Mouse (Mus musculus): ENCODE results near the gene Aknad1.

Aknad1 gene

GRCm38 (mm10) chr3:108751691-108752090 lies 12.2 kb downstream of the Aknad1 start:
- no peak for DNase-seq (ENCODE audit: low read depth)

- DNase-seq (ENCODE audit: low read depth): no peak
These were observed 15.1 kb downstream of the Aknad1 start for GRCm38 (mm10) chr3:108754541-108754940.

GRCm38 (mm10) chr3:108755542-108755941 lies 16.1 kb downstream of the Aknad1 start:
- no peak for DNase-seq (ENCODE audit: low read depth)

- no peak for DNase-seq (ENCODE audit: low read depth)
These were observed 16.7 kb downstream of the Aknad1 start for GRCm38 (mm10) chr3:108756131-108756530.

- DNase-seq (ENCODE audit: low read depth): no peak
These were observed 18.1 kb downstream of the Aknad1 start for GRCm38 (mm10) chr3:108757570-108757969.

- DNase-seq (ENCODE audit: low read depth): no peak
These were observed 20.3 kb downstream of the Aknad1 start for GRCm38 (mm10) chr3:108759566-108760420.

- DNase-seq (ENCODE audit: low read depth): no peak
These were observed 23.2 kb downstream of the Aknad1 start for GRCm38 (mm10) chr3:108762597-108763111.

- no peak for DNase-seq (ENCODE audit: low read depth)
These were observed 24.2 kb downstream of the Aknad1 start for GRCm38 (mm10) chr3:108763691-108764090.

- DNase-seq (ENCODE audit: low read depth): no peak
These were observed 25.5 kb downstream of the Aknad1 start for GRCm38 (mm10) chr3:108764976-108765375.

GRCm38 (mm10) chr3:108765476-108765875 lies 26.0 kb downstream of the Aknad1 start:
- no peak for DNase-seq (ENCODE audit: low read depth)

GRCm38 (mm10) chr3:108766943-108767342 lies 27.5 kb downstream of the Aknad1 start:
- no peak for DNase-seq (ENCODE audit: low read depth)

GRCm38 (mm10) chr3:108767416-108767815 lies 28.0 kb downstream of the Aknad1 start:
- DNase-seq (ENCODE audit: low read depth): peak; percentile 34

- no peak for DNase-seq (ENCODE audit: low read depth)
These were observed 30.1 kb downstream of the Aknad1 start for GRCm38 (mm10) chr3:108769547-108769946.

- DNase-seq (ENCODE audit: low read depth): peak; percentile 59
These were observed 31.4 kb downstream of the Aknad1 start for GRCm38 (mm10) chr3:108770725-108771368.

GRCm38 (mm10) chr3:108772211-108772610 lies 32.8 kb downstream of the Aknad1 start:
- DNase-seq (ENCODE audit: low read depth): no peak

- no peak for DNase-seq (ENCODE audit: low read depth)
These were observed 33.4 kb downstream of the Aknad1 start for GRCm38 (mm10) chr3:108772811-108773210.

GRCm38 (mm10) chr3:108778761-108779540 lies 39.5 kb downstream of the Aknad1 start:
- no peak for DNase-seq (ENCODE audit: low read depth)

- DNase-seq (ENCODE audit: low read depth): no peak
These were observed 41.9 kb downstream of the Aknad1 start for GRCm38 (mm10) chr3:108781238-108781883.

- no peak for DNase-seq (ENCODE audit: low read depth)
These were observed 42.4 kb downstream of the Aknad1 start for GRCm38 (mm10) chr3:108781884-108782270.

GRCm38 (mm10) chr3:108782364-108782895 lies 43.0 kb downstream of the Aknad1 start:
- no peak for DNase-seq (ENCODE audit: low read depth)

GRCm38 (mm10) chr3:108786520-108786919 lies 47.1 kb downstream of the Aknad1 start:
- no peak for DNase-seq (ENCODE audit: low read depth)
